Mouse (Mus musculus): ENCODE data around the gene 2610528A11Rik.

Gene 2610528A11Rik

DNA sequence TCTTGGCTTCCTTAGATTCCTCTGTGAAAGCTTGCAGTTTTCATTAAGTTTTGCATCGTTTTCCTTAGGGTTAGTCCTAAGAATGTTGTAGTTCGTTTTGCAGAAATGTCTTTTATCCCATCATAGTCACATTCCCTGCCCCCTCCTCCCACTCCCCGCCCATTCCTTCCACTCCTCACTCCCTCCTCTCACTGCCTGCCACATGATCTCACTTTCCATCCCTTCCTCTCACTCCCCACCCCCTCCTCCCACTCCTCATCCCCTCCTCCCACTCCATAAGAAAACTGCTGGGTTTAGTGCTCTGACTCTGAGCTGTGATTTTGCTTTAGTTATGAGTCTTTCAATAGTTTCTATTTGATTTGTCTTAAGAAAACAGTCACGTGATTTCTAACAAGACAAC lies 30.1 kb downstream of the 2610528A11Rik start:
- DNase-seq, result no peak

DNA sequence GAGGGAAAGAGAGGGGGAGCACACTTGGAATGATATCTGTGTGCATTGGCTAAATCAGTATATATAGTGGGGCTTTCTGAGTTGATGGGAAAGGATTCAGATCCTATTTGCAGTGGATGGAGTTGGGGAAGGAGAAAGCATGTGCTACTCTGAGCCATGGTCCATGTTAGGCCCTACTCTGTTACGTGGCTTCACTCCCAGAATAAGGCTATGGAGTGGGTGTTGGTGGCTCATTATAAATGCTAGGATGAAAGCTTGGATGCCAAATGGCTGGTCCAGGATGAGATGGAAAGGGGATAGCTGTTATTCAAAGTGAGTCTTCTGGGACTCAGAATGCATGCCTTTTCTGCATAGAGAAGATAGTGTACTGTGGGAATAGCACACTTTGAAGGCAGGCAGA lies 33.1 kb downstream of the 2610528A11Rik start:
- no peak for DNase-seq

DNA sequence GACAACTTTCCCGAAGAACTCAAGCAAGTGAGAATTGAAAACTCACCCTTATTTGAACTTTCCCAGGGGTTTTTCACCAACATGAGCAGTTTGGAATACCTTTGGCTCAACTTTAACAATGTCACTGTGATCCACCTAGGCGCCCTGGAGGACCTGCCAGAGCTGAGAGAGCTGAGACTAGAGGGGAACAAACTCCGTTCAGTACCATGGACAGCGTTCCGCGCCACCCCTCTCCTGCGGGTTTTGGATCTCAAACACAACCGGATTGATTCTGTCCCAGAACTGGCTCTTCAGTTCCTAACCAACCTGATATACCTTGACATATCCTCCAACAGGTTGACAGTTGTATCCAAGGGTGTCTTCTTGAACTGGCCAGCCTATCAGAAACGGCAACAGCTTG lies 45.3 kb downstream of the 2610528A11Rik start:
- no peak for DNase-seq

DNA sequence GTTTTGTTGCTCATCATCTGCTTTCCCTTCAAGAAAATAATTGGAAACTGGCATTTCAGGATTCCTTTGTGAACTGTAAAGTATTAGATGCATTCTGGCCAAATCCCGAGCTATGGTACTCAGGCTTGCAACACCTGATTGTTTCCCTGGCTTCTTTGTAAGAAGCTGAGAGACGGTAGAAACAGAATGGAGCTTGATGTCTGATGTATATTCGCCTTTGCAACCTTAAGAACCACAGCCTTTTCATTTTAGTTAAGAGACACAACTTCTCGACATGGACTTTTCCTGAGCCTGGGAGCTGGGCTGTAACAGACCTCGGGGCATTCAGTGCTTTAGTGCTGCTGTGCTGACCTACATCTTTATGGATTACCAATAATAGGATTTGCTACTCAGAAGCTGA lies 46.2 kb downstream of the 2610528A11Rik start, which contains the start of gene Lrit2:
TSS of gene Lrit2 (plus strand) at position 301 of the 400 bp plus-strand sequence.
- no peak for DNase-seq

DNA sequence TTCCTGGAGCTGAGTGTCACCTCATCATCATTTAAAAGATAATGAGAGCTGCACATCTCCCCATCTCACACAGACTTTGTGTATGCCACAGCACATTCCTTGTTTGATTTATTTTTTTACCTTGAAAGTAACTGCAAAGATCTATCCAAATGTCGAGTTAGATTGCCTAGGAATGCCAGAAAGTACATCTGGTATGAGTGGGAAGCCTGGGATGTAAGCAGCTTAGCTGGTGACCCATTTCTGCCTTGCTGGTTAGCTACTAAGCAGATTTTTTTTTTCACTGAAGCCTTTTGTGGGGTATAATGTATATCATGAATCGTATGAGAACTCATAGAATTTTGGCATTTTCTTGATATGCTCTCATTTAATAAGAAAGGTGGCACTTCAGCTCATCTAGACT lies 47.2 kb downstream of the 2610528A11Rik start:
- peak; percentile 36 for DNase-seq

DNA sequence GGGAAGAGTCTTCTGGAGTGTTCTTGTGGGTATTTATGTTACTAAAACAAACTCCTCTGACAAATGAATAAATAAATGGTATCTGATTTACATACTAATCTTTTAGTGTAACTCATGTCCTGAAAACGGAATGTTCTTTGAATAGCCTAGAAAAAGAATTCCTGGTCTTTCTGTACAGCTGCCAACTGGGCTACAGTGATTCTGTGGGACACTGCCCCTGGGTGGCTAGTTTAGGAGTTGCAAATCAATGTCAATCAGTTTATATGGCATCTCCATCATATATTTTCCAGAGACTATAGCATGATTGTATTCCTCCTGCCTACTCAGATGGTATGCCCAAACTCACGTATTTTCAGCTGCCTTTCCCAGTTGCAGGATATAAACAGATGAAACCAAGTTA lies 49.0 kb downstream of the 2610528A11Rik start:
- DNase-seq, result no peak

Measured in layer of hippocampus, adult 9-11 months (tissue).